Mouse (Mus musculus) C2C12 (cell line): ENCODE data around the gene Tfap2a.

Experiments used
- CTCF ChIP-seq: IDR thresholded peaks from one replicate; pipeline ENCODE4 v1.5.1; 2011; ENCODE audit not compliant: control insufficient read depth, insufficient read depth, insufficient read length
- MYOD1 ChIP-seq: IDR thresholded peaks from one replicate; pipeline ENCODE4 v1.6.1; 2011; ENCODE audit warnings: low read depth; ENCODE audit not compliant: control insufficient read depth, insufficient read length

DNA sequence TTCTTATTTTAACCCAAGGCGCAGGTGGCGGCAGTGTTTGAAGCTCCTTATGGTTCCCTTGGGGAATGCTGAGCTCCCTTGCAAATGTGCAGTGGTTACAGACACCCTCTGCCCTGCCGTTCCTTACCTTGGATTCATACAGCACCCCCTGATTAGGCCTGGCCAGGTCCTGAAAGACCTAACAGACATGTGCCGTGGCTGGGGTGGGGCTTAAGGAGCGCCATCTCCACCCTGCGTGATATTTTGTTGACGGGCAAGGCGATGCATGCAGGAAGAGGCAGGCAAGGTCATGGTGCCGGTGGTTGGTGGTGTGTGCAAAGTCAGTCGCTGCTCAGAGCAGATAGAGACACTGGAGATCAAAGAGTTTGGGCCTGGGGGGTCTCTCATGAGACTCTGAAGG, 1.7 kb upstream of the Tfap2a start:
- TF ChIP-seq CTCF = no peak
- no peak for TF ChIP-seq MYOD1
